Mouse (Mus musculus): ENCODE results near the gene Hdac9. TPM values are rescaled to one million over a fixed set of nuclear protein-coding genes. Genes with fewer than 3 reads are reported as not detected.

Hdac9 gene
- polyA plus RNA-seq, 1 experiment from 2014 or later: 17.0 TPM

DNA sequence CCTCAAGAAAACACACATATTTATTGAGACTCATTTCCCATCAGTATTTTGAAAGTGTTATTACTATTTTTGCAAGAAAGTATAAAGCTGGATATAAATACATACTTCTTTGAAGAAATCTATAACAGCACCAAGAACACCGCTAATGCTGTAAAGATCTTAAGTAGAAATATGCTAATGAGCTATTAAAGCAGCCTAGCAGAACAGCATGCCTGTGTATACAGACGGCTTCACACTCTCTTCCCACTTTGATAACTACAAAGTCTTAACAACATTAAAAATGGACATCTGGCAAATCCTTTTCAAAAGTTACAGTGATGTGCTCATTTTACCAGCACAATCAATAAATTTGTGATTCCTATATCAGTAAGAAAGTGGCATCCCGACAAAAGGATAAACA lies 88.2 kb downstream of the Hdac9 start:
- no peak overlapping the region for H3K4me3 ChIP-seq (replicated peaks; ENCODE audit: low read depth, low read length)
- H3K9ac ChIP-seq (replicated peaks; ENCODE audit: low read length): no peak overlapping the region
- DNase-seq: no peak
- no peaks in the 10 kb centered on the region for H3K27me3 ChIP-seq (ENCODE audit: control insufficient read depth, insufficient read depth, low read length)
- no peaks in the 10 kb centered on the region for H3K9me3 ChIP-seq (ENCODE audit: control insufficient read depth, low read length)
- no peak overlapping the region for H3K27ac ChIP-seq (replicated peaks; ENCODE audit: low read depth, low read length)
- no peak for ATAC-seq (ENCODE audit: low FRiP score, low TSS enrichment)
- no peaks in the 10 kb centered on the region for H3K36me3 ChIP-seq (ENCODE audit: control insufficient read depth, insufficient read depth, low read length)
- no peak overlapping the region for H3K4me2 ChIP-seq (ENCODE audit: low read length)
- H3K4me1 ChIP-seq (ENCODE audit: control insufficient read depth, insufficient read depth, low read length): no peaks in the 10 kb centered on the region
- 46% methylated on average over 3 of the region's 3 CpGs for WGBS

DNA sequence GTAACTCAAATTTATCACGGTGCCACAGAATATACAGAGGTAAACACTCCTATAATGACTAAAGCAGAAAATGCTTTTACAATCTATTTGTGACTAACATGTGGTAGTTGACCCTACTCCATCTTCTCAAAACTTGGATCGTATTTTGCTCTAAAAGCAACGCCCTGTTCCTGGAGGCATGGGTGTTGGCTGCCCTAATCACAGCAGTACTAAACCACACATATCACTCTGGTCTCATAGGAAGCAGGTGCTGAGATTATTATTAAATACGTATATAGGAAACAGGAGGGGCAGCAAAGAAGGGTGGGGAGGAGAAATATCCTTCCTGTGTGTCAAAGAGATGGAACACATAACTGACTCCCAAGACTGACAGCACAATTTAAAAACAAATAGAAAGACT lies 90.0 kb downstream of the Hdac9 start:
- no peak for ATAC-seq (ENCODE audit: low FRiP score, low TSS enrichment)
- Histone ChIP-seq H3K27me3 (ENCODE audit: control insufficient read depth, insufficient read depth, low read length) (no peaks in the 10 kb centered on the region), H3K36me3 (ENCODE audit: control insufficient read depth, insufficient read depth, low read length) (no peaks in the 10 kb centered on the region), H3K4me2 (ENCODE audit: low read length) (no peak overlapping the region), H3K4me3 (replicated peaks; ENCODE audit: low read depth, low read length) (no peak overlapping the region), H3K4me1 (ENCODE audit: control insufficient read depth, insufficient read depth, low read length) (no peaks in the 10 kb centered on the region), H3K9ac (replicated peaks; ENCODE audit: low read length) (no peak overlapping the region), H3K27ac (replicated peaks; ENCODE audit: low read depth, low read length) (no peak overlapping the region), H3K9me3 (ENCODE audit: control insufficient read depth, low read length) (no peaks in the 10 kb centered on the region)
- DNase-seq: no peak
- 98% methylated on average over 4 of the region's 4 CpGs for WGBS

DNA sequence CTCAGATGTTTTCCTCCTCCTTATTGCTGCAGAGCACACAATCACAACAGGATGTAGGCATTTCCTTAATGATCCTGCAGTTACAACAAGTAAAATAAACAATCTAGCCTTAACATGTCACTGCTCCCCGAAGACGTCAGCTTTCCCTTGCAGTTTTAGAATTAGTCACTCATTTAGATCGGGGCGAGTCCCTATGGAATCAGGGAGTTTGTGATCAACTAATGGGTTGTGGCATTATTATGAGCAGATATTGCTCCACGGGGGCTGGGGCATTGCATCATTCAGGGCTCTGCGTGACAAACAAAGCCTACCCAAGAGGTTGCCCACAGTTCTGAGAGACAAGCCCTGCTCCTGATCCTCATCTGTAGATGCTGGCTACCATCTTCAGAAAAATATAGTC lies 96.7 kb downstream of the Hdac9 start:
- no peak overlapping the region for H3K27ac ChIP-seq (replicated peaks; ENCODE audit: low read depth, low read length)
- H3K9ac ChIP-seq (replicated peaks; ENCODE audit: low read length): no peak overlapping the region
- ATAC-seq (ENCODE audit: low FRiP score, low TSS enrichment) (no peak), DNase-seq (no peak)
- no peaks in the 10 kb centered on the region for H3K9me3 ChIP-seq (ENCODE audit: control insufficient read depth, low read length)
- no peak overlapping the region for H3K4me2 ChIP-seq (ENCODE audit: low read length)
- H3K4me3 ChIP-seq (replicated peaks; ENCODE audit: low read depth, low read length): no peak overlapping the region
- 83% methylated on average over 6 of the region's 6 CpGs for WGBS
- H3K36me3 ChIP-seq (ENCODE audit: control insufficient read depth, insufficient read depth, low read length): no peaks in the 10 kb centered on the region
- H3K27me3 ChIP-seq (ENCODE audit: control insufficient read depth, insufficient read depth, low read length): no peaks in the 10 kb centered on the region
- H3K4me1 ChIP-seq (ENCODE audit: control insufficient read depth, insufficient read depth, low read length): no peaks in the 10 kb centered on the region

DNA sequence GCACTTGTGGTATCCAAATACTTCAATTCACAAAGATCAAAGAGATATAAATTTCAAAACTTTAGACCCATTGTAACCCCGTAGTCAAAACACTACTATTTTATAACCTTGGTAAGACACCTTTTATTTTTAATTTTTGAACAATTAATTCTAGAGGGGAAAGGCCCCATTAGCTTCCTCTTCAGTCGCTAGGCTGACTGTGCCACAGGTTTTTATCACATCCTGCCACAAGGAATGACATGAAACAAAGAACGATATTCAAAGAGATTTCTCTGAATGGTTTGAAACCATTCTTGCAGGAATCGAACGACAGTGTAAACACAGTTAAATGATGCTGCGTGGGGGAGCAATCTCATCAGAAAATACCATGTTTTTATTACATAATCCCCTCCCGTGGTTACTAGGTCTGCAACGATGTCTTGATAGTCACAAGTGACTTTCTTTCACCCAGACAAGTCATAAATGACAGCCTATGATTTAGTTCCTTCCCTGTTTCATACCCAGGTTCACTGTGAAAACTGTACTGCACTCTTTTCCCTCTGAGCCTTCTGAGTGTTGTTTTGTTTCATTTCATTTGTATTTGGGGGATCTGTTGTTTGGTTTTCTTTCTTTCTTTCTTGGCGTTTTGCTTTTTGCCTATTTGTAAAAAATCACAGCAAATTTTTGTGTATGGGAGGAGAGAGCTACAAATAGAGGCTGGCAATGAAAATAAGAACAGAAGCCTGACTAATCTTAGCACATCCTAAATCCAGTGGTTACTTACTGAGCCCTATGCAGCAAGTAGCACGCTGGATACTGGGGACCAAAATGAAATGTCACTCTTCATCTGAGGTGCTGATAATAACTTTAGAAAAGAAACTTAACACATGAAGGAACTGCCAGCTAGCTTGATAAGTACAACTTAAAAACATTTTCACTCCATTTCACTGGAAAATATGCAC lies 105.0 kb downstream of the Hdac9 start:
- Histone ChIP-seq H3K4me3 (replicated peaks; ENCODE audit: low read depth, low read length) (no peak overlapping the region), H3K36me3 (ENCODE audit: control insufficient read depth, insufficient read depth, low read length) (no peaks in the 10 kb centered on the region), H3K9me3 (ENCODE audit: control insufficient read depth, low read length) (no peaks in the 10 kb centered on the region), H3K4me1 (ENCODE audit: control insufficient read depth, insufficient read depth, low read length) (no peaks in the 10 kb centered on the region), H3K4me2 (ENCODE audit: low read length) (no peak overlapping the region), H3K27me3 (ENCODE audit: control insufficient read depth, insufficient read depth, low read length) (no peaks in the 10 kb centered on the region), H3K9ac (replicated peaks; ENCODE audit: low read length) (no peak overlapping the region), H3K27ac (replicated peaks; ENCODE audit: low read depth, low read length) (no peak overlapping the region)
- WGBS: 71% methylated on average over 10 of the region's 10 CpGs
- ATAC-seq (ENCODE audit: low FRiP score, low TSS enrichment) (no peak), DNase-seq (no peak)

DNA sequence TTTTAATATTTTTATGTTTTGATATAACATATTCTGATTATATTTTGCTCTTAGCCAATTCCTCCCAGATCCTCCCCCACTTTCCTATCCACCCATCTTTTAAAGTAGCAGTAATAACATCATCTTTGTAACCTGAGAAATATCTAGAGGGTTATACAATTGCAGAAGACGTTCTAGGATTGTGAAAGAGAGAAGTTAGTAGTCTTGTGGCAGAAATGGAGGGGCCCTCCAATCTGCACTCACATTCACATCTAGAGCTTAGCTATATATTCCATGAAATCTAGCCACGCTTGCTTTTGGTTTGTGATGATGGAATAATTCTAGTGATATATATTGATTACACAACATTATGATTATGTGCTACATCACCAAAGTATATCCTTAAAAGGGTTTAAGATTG lies 106.7 kb downstream of the Hdac9 start:
- 88% methylated on average over 2 of the region's 2 CpGs for WGBS
- no peaks in the 10 kb centered on the region for H3K9me3 ChIP-seq (ENCODE audit: control insufficient read depth, low read length)

DNA sequence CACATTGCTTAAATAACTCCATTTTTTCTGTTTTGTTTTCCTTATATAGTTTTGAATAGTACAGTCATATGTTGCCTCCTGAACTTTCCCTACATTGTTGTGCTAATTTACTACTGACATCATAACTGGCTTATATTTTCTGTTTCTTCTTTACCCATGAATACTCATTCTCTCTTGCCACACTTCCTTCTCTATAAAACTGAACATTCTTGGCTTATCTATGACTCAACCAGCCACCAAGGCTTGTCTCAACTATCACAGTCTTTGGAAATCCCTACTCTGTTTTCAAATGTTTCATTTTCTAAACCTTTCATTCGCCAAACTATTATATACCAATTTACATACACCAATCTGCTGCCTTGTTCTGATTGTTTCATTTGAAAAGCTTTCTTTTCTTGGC lies 108.7 kb downstream of the Hdac9 start:
- H3K36me3 ChIP-seq (ENCODE audit: control insufficient read depth, insufficient read depth, low read length): no peaks in the 10 kb centered on the region
- no peaks in the 10 kb centered on the region for H3K9me3 ChIP-seq (ENCODE audit: control insufficient read depth, low read length)
- no peak overlapping the region for H3K27ac ChIP-seq (replicated peaks; ENCODE audit: low read depth, low read length)
- H3K9ac ChIP-seq (replicated peaks; ENCODE audit: low read length): no peak overlapping the region
- DNase-seq (no peak), ATAC-seq (ENCODE audit: low FRiP score, low TSS enrichment) (no peak)
- 91% methylated on average over 1 of the region's 1 CpGs for WGBS
- H3K4me1 ChIP-seq (ENCODE audit: control insufficient read depth, insufficient read depth, low read length): no peaks in the 10 kb centered on the region
- H3K27me3 ChIP-seq (ENCODE audit: control insufficient read depth, insufficient read depth, low read length): no peaks in the 10 kb centered on the region
- no peak overlapping the region for H3K4me3 ChIP-seq (replicated peaks; ENCODE audit: low read depth, low read length)
- H3K4me2 ChIP-seq (ENCODE audit: low read length): no peak overlapping the region

More for the DNA sequence above, 106.7 kb downstream of the Hdac9 start:
- Histone ChIP-seq H3K9ac (replicated peaks; ENCODE audit: low read length) (no peak overlapping the region), H3K4me2 (ENCODE audit: low read length) (no peak overlapping the region), H3K36me3 (ENCODE audit: control insufficient read depth, insufficient read depth, low read length) (no peaks in the 10 kb centered on the region), H3K4me1 (ENCODE audit: control insufficient read depth, insufficient read depth, low read length) (no peaks in the 10 kb centered on the region), H3K4me3 (replicated peaks; ENCODE audit: low read depth, low read length) (no peak overlapping the region), H3K27ac (replicated peaks; ENCODE audit: low read depth, low read length) (no peak overlapping the region), H3K27me3 (ENCODE audit: control insufficient read depth, insufficient read depth, low read length) (no peaks in the 10 kb centered on the region)
- ATAC-seq (ENCODE audit: low FRiP score, low TSS enrichment) (no peak), DNase-seq (no peak)

DNA sequence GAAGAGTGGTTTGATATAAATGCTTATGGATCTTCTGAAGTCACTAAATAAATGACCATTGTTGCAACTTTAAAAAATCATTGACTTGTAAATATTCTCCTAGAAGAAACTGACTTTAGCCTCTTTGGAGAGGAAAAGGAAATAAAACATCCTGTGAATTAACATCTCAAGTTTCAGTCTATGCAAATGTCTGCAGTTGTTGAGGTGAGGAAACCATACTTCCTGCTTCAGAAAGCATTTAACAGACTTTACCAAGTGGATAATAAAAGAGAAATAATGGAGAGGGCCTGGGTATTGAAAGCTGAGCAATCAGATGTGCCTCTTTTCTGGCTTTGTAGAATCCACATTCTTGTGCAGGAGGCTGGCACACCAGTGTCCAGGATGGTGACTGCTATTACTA lies 110.4 kb downstream of the Hdac9 start:
- Histone ChIP-seq H3K9me3 (ENCODE audit: control insufficient read depth, low read length) (no peaks in the 10 kb centered on the region), H3K27ac (replicated peaks; ENCODE audit: low read depth, low read length) (no peak overlapping the region), H3K27me3 (ENCODE audit: control insufficient read depth, insufficient read depth, low read length) (no peaks in the 10 kb centered on the region), H3K9ac (replicated peaks; ENCODE audit: low read length) (no peak overlapping the region), H3K4me2 (ENCODE audit: low read length) (no peak overlapping the region), H3K4me1 (ENCODE audit: control insufficient read depth, insufficient read depth, low read length) (no peaks in the 10 kb centered on the region), H3K4me3 (replicated peaks; ENCODE audit: low read depth, low read length) (no peak overlapping the region), H3K36me3 (ENCODE audit: control insufficient read depth, insufficient read depth, low read length) (no peaks in the 10 kb centered on the region)
- DNase-seq (no peak), ATAC-seq (ENCODE audit: low FRiP score, low TSS enrichment) (no peak)

DNA sequence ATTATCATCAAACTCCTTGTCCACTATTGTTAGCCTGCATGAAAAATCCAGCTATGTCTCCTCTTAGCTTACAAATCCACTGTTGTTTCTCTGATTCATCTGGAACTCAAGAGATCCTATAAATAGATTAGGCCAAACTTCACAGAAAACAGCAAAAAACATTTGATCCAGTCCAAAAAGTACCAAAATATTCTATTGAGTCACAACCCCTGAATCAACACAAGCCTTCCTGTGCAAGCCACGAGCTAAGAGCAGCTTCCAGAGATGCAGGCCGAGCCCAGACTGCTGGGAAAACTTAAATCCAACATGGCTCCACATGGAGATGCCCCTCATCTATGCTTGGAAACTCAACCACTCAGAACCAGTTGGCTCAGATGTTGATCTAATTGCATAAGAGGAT lies 113.2 kb downstream of the Hdac9 start:
- WGBS: 79% methylated on average over 2 of the region's 2 CpGs
- no peak overlapping the region for H3K4me3 ChIP-seq (replicated peaks; ENCODE audit: low read depth, low read length)
- no peaks in the 10 kb centered on the region for H3K4me1 ChIP-seq (ENCODE audit: control insufficient read depth, insufficient read depth, low read length)
- ATAC-seq (ENCODE audit: low FRiP score, low TSS enrichment): no peak
- no peak overlapping the region for H3K4me2 ChIP-seq (ENCODE audit: low read length)
- no peak for DNase-seq
- H3K9ac ChIP-seq (replicated peaks; ENCODE audit: low read length): no peak overlapping the region
- no peaks in the 10 kb centered on the region for H3K27me3 ChIP-seq (ENCODE audit: control insufficient read depth, insufficient read depth, low read length)
- H3K9me3 ChIP-seq (ENCODE audit: control insufficient read depth, low read length): no peaks in the 10 kb centered on the region
- no peak overlapping the region for H3K27ac ChIP-seq (replicated peaks; ENCODE audit: low read depth, low read length)
- H3K36me3 ChIP-seq (ENCODE audit: control insufficient read depth, insufficient read depth, low read length): no peaks in the 10 kb centered on the region

DNA sequence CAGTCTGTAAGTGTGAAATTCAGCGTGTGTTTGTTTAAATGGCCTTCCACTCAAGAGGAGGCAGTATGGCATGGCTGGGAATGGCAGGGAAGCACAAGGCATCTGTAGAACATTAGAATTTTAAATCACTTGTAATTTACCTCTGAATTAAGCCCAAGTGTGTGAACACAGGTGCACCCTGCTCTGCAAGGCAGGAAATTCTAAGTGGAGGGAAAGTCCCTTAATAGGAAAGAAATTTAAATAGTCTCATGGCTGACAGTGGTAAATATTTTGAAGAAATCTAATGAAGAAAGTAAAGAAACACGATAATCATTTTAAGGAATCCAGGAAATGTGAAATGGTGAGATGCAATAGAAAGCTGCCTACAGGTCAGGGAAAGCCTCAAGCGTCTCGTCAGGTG lies 114.6 kb downstream of the Hdac9 start:
- ATAC-seq (ENCODE audit: low FRiP score, low TSS enrichment) (no peak), DNase-seq (no peak)
- H3K4me1 ChIP-seq (ENCODE audit: control insufficient read depth, insufficient read depth, low read length): no peaks in the 10 kb centered on the region
- no peak overlapping the region for H3K9ac ChIP-seq (replicated peaks; ENCODE audit: low read length)
- 80% methylated on average over 4 of the region's 4 CpGs for WGBS
- H3K9me3 ChIP-seq (ENCODE audit: control insufficient read depth, low read length): no peaks in the 10 kb centered on the region
- H3K4me2 ChIP-seq (ENCODE audit: low read length): no peak overlapping the region
- no peaks in the 10 kb centered on the region for H3K36me3 ChIP-seq (ENCODE audit: control insufficient read depth, insufficient read depth, low read length)
- H3K4me3 ChIP-seq (replicated peaks; ENCODE audit: low read depth, low read length): no peak overlapping the region
- H3K27ac ChIP-seq (replicated peaks; ENCODE audit: low read depth, low read length): no peak overlapping the region
- H3K27me3 ChIP-seq (ENCODE audit: control insufficient read depth, insufficient read depth, low read length): no peaks in the 10 kb centered on the region

Data from midbrain, embryonic 14.5 days (tissue).